Mouse (Mus musculus) stomach, postnatal 0 days (tissue): ENCODE data around the gene 9330159F19Rik.

Experiments used
- CTCF ChIP-seq: IDR thresholded peaks from 2 replicates; pipeline ENCODE4 v1.5.1; 2016; ENCODE audit warnings: antibody characterized with exemption, low read depth, mild to moderate bottlenecking, moderate library complexity
- EP300 ChIP-seq: optimal IDR thresholded peaks from 2 replicates; pipeline ENCODE3; 2016; ENCODE audit warnings: antibody characterized with exemption

- no peak for TF ChIP-seq CTCF
- TF ChIP-seq EP300, result no peak
These were observed at the start of gene 9330159F19Rik for GRCm38 (mm10) chr10:29211453-29211852.
